Mouse (Mus musculus) kidney, embryonic 14.5 days (tissue): ENCODE data around the gene Gstp2. TPM values are rescaled to one million over a fixed set of nuclear protein-coding genes. Genes with fewer than 3 reads are reported as not detected.
"Not testable (repeated sequence)": the region's sequence is repeated elsewhere in the genome, so short reads cannot be mapped to it uniquely, and the experiment has no call there.

ENCODE experiments used
- ATAC-seq: fragments of 200-750 bp; cut with Nextera tagmentation; 2 replicates; pipeline ENCODE4 v1.8.0; 2017; ENCODE audit warnings: moderate number of reproducible peaks, mild to moderate bottlenecking, moderate TSS enrichment, moderate library complexity; ENCODE audit not compliant: low FRiP score, low TSS enrichment
- H3K27ac ChIP-seq: fragments of 300-500 bp; sonication (generic); 2 replicates; pipeline ENCODE4 v1.5.1; 2014; ENCODE audit warnings: low read depth, mild to moderate bottlenecking, low read length, moderate library complexity, mixed read lengths
- H3K27me3 ChIP-seq: fragments of 300-500 bp; sonication (generic); 2 replicates; pipeline ENCODE4 v1.6.1; 2014; ENCODE audit warnings: mild to moderate bottlenecking, low read length; ENCODE audit not compliant: control insufficient read depth, insufficient read depth
- H3K36me3 ChIP-seq: fragments of 300-500 bp; sonication (generic); 2 replicates; pipeline ENCODE4 v1.6.1; 2014; ENCODE audit warnings: low read length, mixed read lengths; ENCODE audit not compliant: control insufficient read depth, insufficient read depth
- H3K4me1 ChIP-seq: fragments of 300-500 bp; sonication (generic); 2 replicates; pipeline ENCODE4 v1.6.1; 2014; ENCODE audit warnings: low read length, mixed read lengths; ENCODE audit not compliant: control insufficient read depth, insufficient read depth
- H3K4me2 ChIP-seq: fragments of 300-500 bp; sonication (generic); replicated peaks from 2 replicates; pipeline ENCODE4 v1.6.1; 2014; ENCODE audit warnings: low read depth, mild to moderate bottlenecking, low read length
- H3K4me3 ChIP-seq: fragments of 300-500 bp; sonication (generic); 2 replicates; pipeline ENCODE4 v1.5.1; 2014; ENCODE audit warnings: mild to moderate bottlenecking, low read length
- H3K9ac ChIP-seq: fragments of 300-500 bp; sonication (generic); 2 replicates; pipeline ENCODE4 v1.6.1; 2014; ENCODE audit warnings: low read depth, mild to moderate bottlenecking, low read length, moderate library complexity
- H3K9me3 ChIP-seq: fragments of 300-500 bp; sonication (generic); 2 replicates; pipeline ENCODE4 v1.6.1; 2016; ENCODE audit warnings: low read length; ENCODE audit not compliant: control insufficient read depth
- WGBS: fragments of 180-500 bp; shearing (Covaris S2); extraction: QIAGEN DNeasy Blood & Tissue Kit; methylation state at CpG from one replicate; pipeline ENCODE4 v1.1.7; 2014; 5-methylcytosine and 5-hydroxymethylcytosine counted together
- polyA plus RNA-seq: library from polyadenylated mRNA; unstranded; fragments of >200 nt; fragmentation: Nextera tagmentation; extraction: Ambion mirVana; gene quantifications from 2 replicates; pipeline ENCODE4 v1.2.1, GENCODE M21; 2014

Gene Gstp2
- polyA plus RNA-seq, 1 experiment from 2014 or later = 1.4 TPM

- no peak overlapping the region for H3K4me3 ChIP-seq
- H3K4me1 ChIP-seq = no peaks in the 10 kb centered on the region
- H3K9ac ChIP-seq = no peak overlapping the region; the same call in 1 of the 2 replicates
- no peaks in the 10 kb centered on the region for H3K27me3 ChIP-seq
- no peaks in the 10 kb centered on the region for H3K9me3 ChIP-seq
- ATAC-seq = no peak
- no peak overlapping the region for H3K27ac ChIP-seq
- H3K36me3 ChIP-seq = no peaks in the 10 kb centered on the region
- 56% methylated on average over 15 of the region's 15 CpGs for WGBS
- no peak overlapping the region for H3K4me2 ChIP-seq
Observed at GRCm38 (mm10) chr19:4055947-4056693, 10.3 kb upstream of the Gstp2 start.

- Histone ChIP-seq H3K4me2 (no peak overlapping the region), H3K36me3 (no peaks in the 10 kb centered on the region), H3K27me3 (no peaks in the 10 kb centered on the region), H3K4me3 (no peak overlapping the region), H3K9me3 (no peaks in the 10 kb centered on the region), H3K27ac (no peak overlapping the region), H3K9ac (no peak overlapping the region), H3K4me1 (no peaks in the 10 kb centered on the region)
- WGBS = 76% methylated on average over 8 of the region's 8 CpGs
- no peak for ATAC-seq
Observed at GRCm38 (mm10) chr19:4055216-4055946, 9.6 kb upstream of the Gstp2 start.

DNA sequence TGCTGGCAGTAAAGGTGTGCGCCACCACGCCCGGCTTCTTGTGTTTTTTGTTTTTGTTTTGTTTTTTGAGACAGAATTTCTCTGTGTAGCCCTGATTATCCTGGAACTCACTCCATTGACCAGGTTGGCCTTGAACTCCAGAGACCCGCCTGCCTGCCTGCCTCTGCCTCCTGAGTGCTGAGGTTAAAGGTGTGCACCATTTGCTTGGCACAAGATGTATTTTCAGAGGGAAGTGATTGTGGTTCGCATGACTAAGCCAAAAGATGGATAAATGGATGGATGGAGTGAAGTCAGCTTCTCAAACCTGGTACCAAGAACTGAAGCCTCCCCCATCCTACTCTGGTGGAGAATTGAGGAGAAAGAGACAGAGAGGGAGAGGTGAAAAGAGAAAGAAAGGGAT, 8.8 kb upstream of the Gstp2 start:
- WGBS = 90% methylated on average over 5 of the region's 5 CpGs
- H3K9me3 ChIP-seq = no peaks in the 10 kb centered on the region
- no peak overlapping the region for H3K27ac ChIP-seq
- no peak overlapping the region for H3K4me2 ChIP-seq
- H3K9ac ChIP-seq = no peak overlapping the region
- no peaks in the 10 kb centered on the region for H3K4me1 ChIP-seq
- H3K4me3 ChIP-seq = no peak overlapping the region
- H3K36me3 ChIP-seq = no peaks in the 10 kb centered on the region
- no peak for ATAC-seq
- H3K27me3 ChIP-seq = no peaks in the 10 kb centered on the region

- H3K4me3 ChIP-seq = no peak overlapping the region
- 79% methylated on average over 5 of the region's 5 CpGs for WGBS
- no peak overlapping the region for H3K4me2 ChIP-seq
Observed at GRCm38 (mm10) chr19:4052516-4053030, 6.8 kb upstream of the Gstp2 start.

GRCm38 (mm10) chr19:4051741-4052515, 6.1 kb upstream of the Gstp2 start:
- no peaks in the 10 kb centered on the region for H3K36me3 ChIP-seq
- no peak overlapping the region for H3K4me3 ChIP-seq
- no peak overlapping the region for H3K4me2 ChIP-seq
- ATAC-seq = no peak
- H3K4me1 ChIP-seq = no peaks in the 10 kb centered on the region
- no peak overlapping the region for H3K27ac ChIP-seq
- H3K27me3 ChIP-seq = no peaks in the 10 kb centered on the region
- WGBS = 53% methylated on average over 10 of the region's 10 CpGs
- no peaks in the 10 kb centered on the region for H3K9me3 ChIP-seq
- no peak overlapping the region for H3K9ac ChIP-seq

More at GRCm38 (mm10) chr19:4052516-4053030, 6.8 kb upstream of the Gstp2 start:
- no peaks in the 10 kb centered on the region for H3K9me3 ChIP-seq
- no peaks in the 10 kb centered on the region for H3K4me1 ChIP-seq
- ATAC-seq = no peak
- no peak overlapping the region for H3K27ac ChIP-seq
- no peaks in the 10 kb centered on the region for H3K27me3 ChIP-seq
- no peaks in the 10 kb centered on the region for H3K36me3 ChIP-seq
- no peak overlapping the region for H3K9ac ChIP-seq

GRCm38 (mm10) chr19:4051016-4051415, 5.2 kb upstream of the Gstp2 start:
- Histone ChIP-seq H3K27me3 (no peaks in the 10 kb centered on the region), H3K4me3 (no peak overlapping the region), H3K36me3 (no peaks in the 10 kb centered on the region), H3K9ac (no peak overlapping the region), H3K4me2 (no peak overlapping the region), H3K27ac (no peak overlapping the region), H3K9me3 (no peaks in the 10 kb centered on the region), H3K4me1 (no peaks in the 10 kb centered on the region)
- no peak for ATAC-seq
- WGBS = 93% methylated on average over 5 of the region's 5 CpGs

DNA sequence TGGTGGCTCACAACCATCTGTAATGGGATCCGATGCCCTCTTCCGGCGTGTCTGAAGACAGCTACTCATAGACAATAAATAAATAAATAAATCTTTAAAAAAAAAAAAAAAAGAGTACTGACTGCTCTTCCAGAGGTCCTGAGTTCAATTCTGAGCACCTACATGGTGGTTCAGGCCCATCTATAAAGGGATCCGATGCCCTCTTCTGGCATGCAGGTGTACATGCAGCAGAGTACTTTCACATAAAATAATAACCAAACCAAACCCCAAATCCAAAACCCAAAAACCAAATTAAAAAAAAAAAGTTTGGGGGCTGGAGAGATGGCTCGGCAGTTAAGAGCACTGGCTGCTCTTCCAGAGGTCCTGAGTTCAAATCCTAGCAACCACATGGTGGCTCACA, 3.2 kb upstream of the Gstp2 start:
- H3K27ac ChIP-seq, H3K4me3 ChIP-seq, ATAC-seq, H3K36me3 ChIP-seq, H3K4me1 ChIP-seq, H3K9ac ChIP-seq, H3K4me2 ChIP-seq, H3K9me3 ChIP-seq, H3K27me3 ChIP-seq: not testable (repeated sequence)
- WGBS = 70% methylated on average over 5 of the region's 5 CpGs

DNA sequence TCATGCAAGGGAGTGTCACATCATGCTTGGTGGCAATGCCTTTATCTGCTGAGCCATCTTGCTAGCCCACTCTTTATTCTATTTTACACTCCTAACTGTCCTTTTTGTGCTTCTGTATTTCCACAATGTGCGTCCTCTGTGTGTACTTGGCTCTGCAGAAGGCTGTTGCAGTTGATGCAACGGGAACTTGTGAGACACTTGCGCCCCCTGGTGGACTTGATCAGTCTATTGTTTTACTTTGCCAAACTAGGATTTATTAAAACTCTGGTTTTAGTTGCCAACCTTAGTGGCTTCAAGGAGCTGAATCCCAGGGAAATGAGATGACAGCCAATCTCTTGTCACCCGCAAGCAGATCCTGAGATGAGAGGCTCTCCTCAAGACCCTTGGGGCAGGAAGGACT, 2.0 kb upstream of the Gstp2 start:
- no peak overlapping the region for H3K4me2 ChIP-seq
- no peaks in the 10 kb centered on the region for H3K9me3 ChIP-seq
- H3K4me1 ChIP-seq = no peaks in the 10 kb centered on the region
- H3K4me3 ChIP-seq = no peak overlapping the region
- H3K27ac ChIP-seq = no peak overlapping the region
- no peaks in the 10 kb centered on the region for H3K27me3 ChIP-seq
- no peaks in the 10 kb centered on the region for H3K36me3 ChIP-seq
- no peak overlapping the region for H3K9ac ChIP-seq
- ATAC-seq = no peak
- 16% methylated on average over 4 of the region's 4 CpGs for WGBS
